Comparison of ENCODE assay signal across 16 mouse cellular contexts in the genomic region with DNA sequence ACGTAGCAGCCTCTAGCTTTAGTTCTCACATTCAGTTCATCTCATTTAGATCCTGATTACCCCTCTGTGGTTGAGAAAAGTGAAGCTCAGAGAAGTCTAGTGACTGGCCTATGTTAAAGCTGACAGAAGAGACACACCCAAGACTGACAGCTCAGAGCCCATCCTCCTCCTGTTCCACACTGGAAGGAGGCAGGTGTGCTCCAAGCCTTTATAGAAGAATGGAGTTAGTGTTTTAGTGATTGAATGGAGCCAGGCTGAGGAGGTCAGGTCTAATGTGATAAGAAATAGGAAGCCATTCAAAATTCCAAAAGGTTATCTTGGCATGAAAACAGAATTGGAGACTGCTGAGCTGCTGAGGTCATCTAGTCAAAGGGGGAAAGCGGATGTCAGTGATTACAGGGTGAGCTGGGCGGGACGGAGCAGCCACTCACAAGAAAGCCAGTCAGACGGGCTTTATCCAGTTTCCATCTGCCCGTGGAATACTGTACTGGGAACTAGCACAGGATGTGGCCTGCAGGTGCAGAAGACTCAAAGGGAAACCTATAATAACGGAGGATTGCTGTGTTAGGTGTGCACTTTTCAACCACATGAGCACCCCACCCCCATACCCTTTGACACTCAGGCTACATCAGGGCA. TPM values are rescaled to one million over a fixed set of nuclear protein-coding genes. Genes with fewer than 3 reads are reported as not detected.
DNase-seq lines count a peak whose midpoint lies in the region; ATAC-seq and TF ChIP-seq lines count a peak whose summit lies in the region.
"Had no signal": no experiment of that assay in that cellular context is flagged by ENCODE, and none has a peak within 500 bp of the region (broad histone marks: within the 10 kb centered on the region; RNA-seq: fewer than 3 reads in every experiment).

No protein-coding gene starts in this region.

- no peaks in the 10 kb centered on the region for H3K27me3 ChIP-seq in midbrain, embryonic 15.5 days (replicated peaks)
- H3K27me3 ChIP-seq in midbrain, embryonic 13.5 days: 0 out of 2 replicates have a peak, but pooled peaks cover 6% of the 10 kb centered on the region
- H3K27me3 ChIP-seq in intestine, postnatal 0 days (replicated peaks; ENCODE audit: control insufficient read depth, insufficient read depth, low read length): no peaks in the 10 kb centered on the region
- H3K27me3 ChIP-seq in stomach, postnatal 0 days (ENCODE audit: control insufficient read depth, insufficient read depth, low read length): no peaks in the 10 kb centered on the region
- H3K27me3 ChIP-seq: megakaryocyte, embryonic 14.5 days had no signal

- peaks cover 4% of the 10 kb centered on the region; the same call in 1 of the 2 replicates for H3K4me1 ChIP-seq in midbrain, embryonic 15.5 days
- H3K4me1 ChIP-seq in midbrain, embryonic 13.5 days (replicated peaks): peaks cover 5% of the 10 kb centered on the region; the same call in 1 of the 2 replicates
- H3K4me1 ChIP-seq in intestine, postnatal 0 days (replicated peaks; ENCODE audit: control insufficient read depth, insufficient read depth, low read length): peaks cover 2% of the 10 kb centered on the region; the same call in 1 of the 2 replicates
- no peaks in the 10 kb centered on the region; the same call in 1 of the 2 replicates for H3K4me1 ChIP-seq in stomach, postnatal 0 days (replicated peaks; ENCODE audit: control insufficient read depth, insufficient read depth)
- H3K4me1 ChIP-seq: megakaryocyte, embryonic 14.5 days had no signal

- intact Hi-C loops in heart, postnatal 36 days (cut with DNase I): no loop called here

- TF ChIP-seq EP300 in stomach, postnatal 0 days (optimal IDR thresholded peaks at IDR 0.05): no peak

- no peak overlapping the region for H3K27ac ChIP-seq in midbrain, embryonic 15.5 days
- H3K27ac ChIP-seq in midbrain, embryonic 13.5 days: no peak overlapping the region
- H3K27ac ChIP-seq in intestine, postnatal 0 days (ENCODE audit: low read depth, low read length): peak overlapping the region; percentile 52
- no peak overlapping the region; the same call in 1 of the 2 replicates for H3K27ac ChIP-seq in stomach, postnatal 0 days (replicated peaks)
- H3K27ac ChIP-seq: heart, adult 2 months had no signal

- peak; percentile 34; the same call in 1 of the 2 replicates for ATAC-seq in midbrain, embryonic 15.5 days (replicated peaks)
- no peak for ATAC-seq in midbrain, embryonic 13.5 days
- peak; percentile 61 for ATAC-seq in intestine, postnatal 0 days
- ATAC-seq in stomach, postnatal 0 days (ENCODE audit: low FRiP score, low TSS enrichment): peak; percentile 79

- no peak overlapping the region for H3K4me3 ChIP-seq in midbrain, embryonic 15.5 days
- no peak overlapping the region for H3K4me3 ChIP-seq in midbrain, embryonic 13.5 days (replicated peaks)
- no peak overlapping the region for H3K4me3 ChIP-seq in intestine, postnatal 0 days (ENCODE audit: low read depth, low read length)
- no peak overlapping the region for H3K4me3 ChIP-seq in stomach, postnatal 0 days (ENCODE audit: low read depth, low read length)
- H3K4me3 ChIP-seq: heart, adult 2 months; megakaryocyte, embryonic 14.5 days; myocyte had no signal

- H3K36me3 ChIP-seq in midbrain, embryonic 15.5 days (replicated peaks): peaks cover 17% of the 10 kb centered on the region; the same call in 1 of the 2 replicates
- peaks cover 46% of the 10 kb centered on the region for H3K36me3 ChIP-seq in midbrain, embryonic 13.5 days
- peaks cover 19% of the 10 kb centered on the region for H3K36me3 ChIP-seq in intestine, postnatal 0 days (ENCODE audit: control insufficient read depth, insufficient read depth)
- H3K36me3 ChIP-seq in stomach, postnatal 0 days (ENCODE audit: control insufficient read depth, insufficient read depth, low read length): peaks cover 11% of the 10 kb centered on the region; the same call in 1 of the 2 replicates

- no peak overlapping the region for H3K4me2 ChIP-seq in midbrain, embryonic 15.5 days
- H3K4me2 ChIP-seq in midbrain, embryonic 13.5 days (replicated peaks): no peak overlapping the region
- H3K4me2 ChIP-seq in intestine, postnatal 0 days (replicated peaks; ENCODE audit: low read depth): no peak overlapping the region
- H3K4me2 ChIP-seq in stomach, postnatal 0 days (replicated peaks; ENCODE audit: low read depth): no peak overlapping the region

- WGBS in midbrain, embryonic 15.5 days: 87% methylated on average over 7 of the region's 7 CpGs
- WGBS in midbrain, embryonic 13.5 days: 76% methylated on average over 7 of the region's 7 CpGs
- WGBS in intestine, postnatal 0 days: 43% methylated on average over 7 of the region's 7 CpGs
- WGBS in stomach, postnatal 0 days: 48% methylated on average over 7 of the region's 7 CpGs

- no peak overlapping the region for H3K9ac ChIP-seq in midbrain, embryonic 15.5 days
- H3K9ac ChIP-seq in midbrain, embryonic 13.5 days (replicated peaks): no peak overlapping the region
- H3K9ac ChIP-seq in intestine, postnatal 0 days (ENCODE audit: low read depth, low read length): no peak overlapping the region
- no peak overlapping the region for H3K9ac ChIP-seq in stomach, postnatal 0 days (ENCODE audit: low read length)

- TF ChIP-seq CTCF in intestine, postnatal 0 days (IDR thresholded peaks at IDR 0.05; ENCODE audit: low read depth): no peak
- TF ChIP-seq CTCF in stomach, postnatal 0 days (IDR thresholded peaks at IDR 0.05; ENCODE audit: low read depth): no peak

- no peaks in the 10 kb centered on the region for H3K9me3 ChIP-seq in midbrain, embryonic 15.5 days
- H3K9me3 ChIP-seq in midbrain, embryonic 13.5 days: no peaks in the 10 kb centered on the region
- no peaks in the 10 kb centered on the region for H3K9me3 ChIP-seq in intestine, postnatal 0 days (ENCODE audit: control insufficient read depth)
- no peaks in the 10 kb centered on the region for H3K9me3 ChIP-seq in stomach, postnatal 0 days (ENCODE audit: control insufficient read depth, low read length)

- peak; percentile 25 for DNase-seq in heart, adult 8-10 months (ENCODE audit: low spot score)
- no peak for DNase-seq in heart, postnatal 36 days
- peak; percentile 45 for DNase-seq in stomach, postnatal 0 days (ENCODE audit: low spot score)
- no peak for DNase-seq in Muller cell, postnatal 12 days (ENCODE audit: inconsistent ontology term)
- DNase-seq in cerebellum, postnatal 4 days (ENCODE audit: low spot score in 2 of 2): no peak
- DNase-seq: adrenal gland, adult 2 months; cerebellum, postnatal 25 days; spleen, adult 18-20 months; thymus, postnatal 14 days had no signal

RNA-seq across cellular contexts. Expression of gene Bend5, which starts 36.6 kb away (rescaled TPM):
- total RNA-seq in heart, adult 8-10 months (2022): 1 to 10 TPM; 5.8 to 9.2 (median 7.8) TPM
- 1 to 10 TPM; 8.0 to 8.2 TPM for total RNA-seq in heart, postnatal 36 days (2021)
- polyA plus RNA-seq in midbrain, embryonic 15.5 days (2015; fragmentation: Nextera tagmentation; extraction: Ambion mirVana): 77.5 and 78.7 TPM in 2 replicates
- polyA plus RNA-seq in midbrain, embryonic 13.5 days (2015; fragmentation: Nextera tagmentation; extraction: Ambion mirVana): 71.3 and 71.6 TPM in 2 replicates
- polyA plus RNA-seq in intestine, postnatal 0 days (2015; fragmentation: Nextera tagmentation; extraction: Ambion mirVana): 26.7 and 28.0 TPM in 2 replicates
- 21.7 and 22.7 TPM in 2 replicates for polyA plus RNA-seq in stomach, postnatal 0 days (2015; fragmentation: Nextera tagmentation; extraction: Ambion mirVana)
- total RNA-seq: MEL had no signal
- polyA plus RNA-seq: myocyte had no signal

Comparison
In these comparisons a context has a peak if more than half of its experiments do, and no peak if none do; other contexts are left out.
1. DNase-seq: peak in heart, adult 8-10 months (single experiment) and stomach, postnatal 0 days (single experiment); none in heart, postnatal 36 days (0 of 2), Muller cell, postnatal 12 days (single experiment) and cerebellum, postnatal 4 days (0 of 2).